Mouse (Mus musculus) liver, embryonic 12.5 days (tissue): ENCODE results near the gene Kif26b. TPM values are rescaled to one million over a fixed set of nuclear protein-coding genes. Genes with fewer than 3 reads are reported as not detected.

Experiments used
- ATAC-seq: fragments of 200-750 bp; cut with Nextera tagmentation; 2 replicates; pipeline ENCODE4 v1.8.0; 2017; ENCODE audit warnings: moderate number of reproducible peaks, mild to moderate bottlenecking, moderate library complexity
- H3K27ac ChIP-seq: fragments of 300-500 bp; sonication (generic); 2 replicates; pipeline ENCODE4 v1.5.1; 2016; ENCODE audit warnings: mild to moderate bottlenecking
- H3K27me3 ChIP-seq: fragments of 300-500 bp; sonication (generic); replicated peaks from 2 replicates; pipeline ENCODE4 v1.6.1; 2016; ENCODE audit warnings: mild to moderate bottlenecking, moderate library complexity
- H3K36me3 ChIP-seq: fragments of 300-500 bp; sonication (generic); 2 replicates; pipeline ENCODE4 v1.6.1; 2016; ENCODE audit warnings: mild to moderate bottlenecking, moderate library complexity
- H3K4me1 ChIP-seq: fragments of 300-500 bp; sonication (generic); 2 replicates; pipeline ENCODE4 v1.6.1; 2016
- H3K4me2 ChIP-seq: fragments of 300-500 bp; sonication (generic); 2 replicates; pipeline ENCODE4 v1.6.1; 2016; ENCODE audit warnings: mild to moderate bottlenecking, moderate library complexity
- H3K4me3 ChIP-seq: fragments of 300-500 bp; sonication (generic); 2 replicates; pipeline ENCODE4 v1.5.1; 2016; ENCODE audit warnings: mild to moderate bottlenecking, moderate library complexity
- H3K9ac ChIP-seq: fragments of 300-500 bp; sonication (generic); 2 replicates; pipeline ENCODE4 v1.6.1; 2016; ENCODE audit warnings: mild to moderate bottlenecking, moderate library complexity
- H3K9me3 ChIP-seq: fragments of 300-500 bp; sonication (generic); replicated peaks from 2 replicates; pipeline ENCODE4 v1.6.1; 2016; ENCODE audit warnings: mild to moderate bottlenecking, moderate library complexity
- WGBS: fragments of 180-500 bp; shearing (Covaris S2); methylation state at CpG from one replicate; pipeline ENCODE4 v1.1.7; 2016; ENCODE audit not compliant: insufficient replicate concordance; 5-methylcytosine and 5-hydroxymethylcytosine counted together
- polyA plus RNA-seq: library from polyadenylated mRNA; unstranded; fragments of >200 nt; fragmentation: Nextera tagmentation; extraction: Ambion mirVana; gene quantifications from 2 replicates; pipeline ENCODE4 v1.2.1, GENCODE M21; 2016

Kif26b gene
- polyA plus RNA-seq, 1 experiment from 2014 or later, result 0.67 TPM

GRCm38 (mm10) chr1:178623889-178624288 is 95.0 kb downstream of the Kif26b start:
- Histone ChIP-seq H3K4me1 (0 out of 2 replicates have a peak, but pooled peaks cover under 1% of the 10 kb centered on the region), H3K9ac (no peak overlapping the region), H3K27ac (no peak overlapping the region), H3K4me2 (no peak overlapping the region), H3K9me3 (no peaks in the 10 kb centered on the region), H3K4me3 (no peak overlapping the region), H3K36me3 (no peaks in the 10 kb centered on the region), H3K27me3 (peaks cover 7% of the 10 kb centered on the region; the same call in 1 of the 2 replicates)
- ATAC-seq, result no peak
- 69% methylated on average over 9 of the region's 9 CpGs for WGBS

GRCm38 (mm10) chr1:178626961-178627381 is 98.0 kb downstream of the Kif26b start:
- WGBS, result 63% methylated on average over 6 of the region's 6 CpGs
- Histone ChIP-seq H3K4me3 (no peak overlapping the region), H3K4me1 (peaks cover 31% of the 10 kb centered on the region), H3K36me3 (no peaks in the 10 kb centered on the region), H3K4me2 (no peak overlapping the region), H3K27ac (no peak overlapping the region), H3K9me3 (no peaks in the 10 kb centered on the region), H3K27me3 (peaks cover 11% of the 10 kb centered on the region; the same call in 1 of the 2 replicates), H3K9ac (no peak overlapping the region)
- no peak for ATAC-seq

GRCm38 (mm10) chr1:178630042-178630441 is 101.1 kb downstream of the Kif26b start:
- Histone ChIP-seq H3K9me3 (no peaks in the 10 kb centered on the region), H3K27me3 (peaks cover 11% of the 10 kb centered on the region; the same call in 1 of the 2 replicates), H3K27ac (0 out of 2 replicates have a peak overlapping the region, but pooled peaks have one; percentile 6), H3K4me3 (no peak overlapping the region), H3K4me2 (peak overlapping the region; percentile 34), H3K36me3 (no peaks in the 10 kb centered on the region), H3K4me1 (peaks cover 43% of the 10 kb centered on the region), H3K9ac (no peak overlapping the region)
- 30% methylated on average over 5 of the region's 5 CpGs for WGBS
- ATAC-seq, result peak; percentile 84

GRCm38 (mm10) chr1:178631863-178632262 is 102.9 kb downstream of the Kif26b start:
- Histone ChIP-seq H3K9ac (no peak overlapping the region), H3K4me1 (peaks cover 59% of the 10 kb centered on the region), H3K9me3 (no peaks in the 10 kb centered on the region), H3K36me3 (no peaks in the 10 kb centered on the region), H3K27ac (no peak overlapping the region), H3K27me3 (peaks cover 11% of the 10 kb centered on the region; the same call in 1 of the 2 replicates), H3K4me2 (no peak overlapping the region), H3K4me3 (no peak overlapping the region)
- no peak for ATAC-seq
- 38% methylated on average over 7 of the region's 7 CpGs for WGBS

- WGBS, result 65% methylated on average over 19 of the region's 19 CpGs
- ATAC-seq, result no peak
Measured at GRCm38 (mm10) chr1:178634359-178635085, 105.6 kb downstream of the Kif26b start.

GRCm38 (mm10) chr1:178635470-178635869 is 106.5 kb downstream of the Kif26b start:
- Histone ChIP-seq H3K27me3 (0 out of 2 replicates have a peak, but pooled peaks cover 4% of the 10 kb centered on the region), H3K4me3 (no peak overlapping the region), H3K27ac (no peak overlapping the region), H3K9me3 (no peaks in the 10 kb centered on the region), H3K4me1 (peaks cover 55% of the 10 kb centered on the region), H3K9ac (no peak overlapping the region), H3K4me2 (no peak overlapping the region), H3K36me3 (no peaks in the 10 kb centered on the region)
- WGBS, result 58% methylated on average over 4 of the region's 4 CpGs
- no peak for ATAC-seq

More at GRCm38 (mm10) chr1:178634359-178635085, 105.6 kb downstream of the Kif26b start:
- no peak overlapping the region for H3K4me3 ChIP-seq
- H3K4me1 ChIP-seq, result peaks cover 64% of the 10 kb centered on the region
- no peaks in the 10 kb centered on the region for H3K9me3 ChIP-seq
- H3K27ac ChIP-seq, result no peak overlapping the region
- no peaks in the 10 kb centered on the region for H3K36me3 ChIP-seq
- H3K9ac ChIP-seq, result no peak overlapping the region
- 0 out of 2 replicates have a peak, but pooled peaks cover 4% of the 10 kb centered on the region for H3K27me3 ChIP-seq
- H3K4me2 ChIP-seq, result no peak overlapping the region

GRCm38 (mm10) chr1:178637293-178637692 is 108.4 kb downstream of the Kif26b start:
- H3K9ac ChIP-seq, result no peak overlapping the region
- H3K36me3 ChIP-seq, result no peaks in the 10 kb centered on the region
- no peak overlapping the region for H3K4me2 ChIP-seq
- no peak overlapping the region for H3K4me3 ChIP-seq
- peak; percentile 69; the same call in 1 of the 2 replicates for ATAC-seq
- no peaks in the 10 kb centered on the region for H3K27me3 ChIP-seq
- no peak overlapping the region for H3K27ac ChIP-seq
- H3K4me1 ChIP-seq, result peaks cover 37% of the 10 kb centered on the region
- H3K9me3 ChIP-seq, result no peaks in the 10 kb centered on the region
- WGBS, result 31% methylated on average over 7 of the region's 7 CpGs

GRCm38 (mm10) chr1:178639951-178640350 is 111.0 kb downstream of the Kif26b start:
- Histone ChIP-seq H3K27ac (no peak overlapping the region), H3K4me3 (no peak overlapping the region), H3K4me1 (peaks cover 40% of the 10 kb centered on the region), H3K4me2 (no peak overlapping the region), H3K27me3 (no peaks in the 10 kb centered on the region), H3K36me3 (no peaks in the 10 kb centered on the region), H3K9ac (no peak overlapping the region), H3K9me3 (no peaks in the 10 kb centered on the region)
- 64% methylated on average over 6 of the region's 6 CpGs for WGBS
- no peak for ATAC-seq

GRCm38 (mm10) chr1:178640719-178641455 is 112.0 kb downstream of the Kif26b start:
- no peak overlapping the region for H3K9ac ChIP-seq
- 66% methylated on average over 11 of the region's 11 CpGs for WGBS
- H3K4me1 ChIP-seq, result peaks cover 37% of the 10 kb centered on the region
- no peak for ATAC-seq
- no peak overlapping the region for H3K4me2 ChIP-seq
- no peaks in the 10 kb centered on the region for H3K27me3 ChIP-seq
- H3K9me3 ChIP-seq, result no peaks in the 10 kb centered on the region
- H3K36me3 ChIP-seq, result no peaks in the 10 kb centered on the region
- no peak overlapping the region for H3K27ac ChIP-seq
- no peak overlapping the region for H3K4me3 ChIP-seq

- H3K4me2 ChIP-seq, result no peak overlapping the region
- WGBS, result 54% methylated on average over 2 of the region's 2 CpGs
- ATAC-seq, result no peak
Measured at GRCm38 (mm10) chr1:178641788-178642187, 112.9 kb downstream of the Kif26b start.

GRCm38 (mm10) chr1:178644954-178645353 is 116.0 kb downstream of the Kif26b start:
- no peaks in the 10 kb centered on the region for H3K27me3 ChIP-seq
- no peak overlapping the region for H3K4me3 ChIP-seq
- H3K9me3 ChIP-seq, result no peaks in the 10 kb centered on the region
- peaks cover 18% of the 10 kb centered on the region for H3K4me1 ChIP-seq
- H3K36me3 ChIP-seq, result no peaks in the 10 kb centered on the region
- H3K27ac ChIP-seq, result no peak overlapping the region
- H3K4me2 ChIP-seq, result no peak overlapping the region
- ATAC-seq, result peak; percentile 89
- WGBS, result 9% methylated on average over 4 of the region's 4 CpGs
- H3K9ac ChIP-seq, result no peak overlapping the region

More at GRCm38 (mm10) chr1:178641788-178642187, 112.9 kb downstream of the Kif26b start:
- no peak overlapping the region for H3K9ac ChIP-seq
- H3K9me3 ChIP-seq, result no peaks in the 10 kb centered on the region
- peaks cover 30% of the 10 kb centered on the region for H3K4me1 ChIP-seq
- H3K36me3 ChIP-seq, result no peaks in the 10 kb centered on the region
- H3K27me3 ChIP-seq, result no peaks in the 10 kb centered on the region
- H3K4me3 ChIP-seq, result no peak overlapping the region
- H3K27ac ChIP-seq, result no peak overlapping the region

GRCm38 (mm10) chr1:178646589-178646988 is 117.7 kb downstream of the Kif26b start:
- H3K9ac ChIP-seq, result no peak overlapping the region
- ATAC-seq, result no peak
- H3K4me1 ChIP-seq, result peaks cover 18% of the 10 kb centered on the region
- no peaks in the 10 kb centered on the region for H3K36me3 ChIP-seq
- H3K4me3 ChIP-seq, result no peak overlapping the region
- no peaks in the 10 kb centered on the region for H3K27me3 ChIP-seq
- no peak overlapping the region for H3K4me2 ChIP-seq
- WGBS, result 68% methylated on average over 4 of the region's 4 CpGs
- no peak overlapping the region for H3K27ac ChIP-seq
- H3K9me3 ChIP-seq, result no peaks in the 10 kb centered on the region
